Mouse (Mus musculus) right cerebral cortex, postnatal 4 days (tissue): ENCODE data around the gene Negr1.

Source experiments
- DNase-seq: peaks from one replicate; pipeline ENCODE4 v3.0.0-alpha.2; 2022

Gene Negr1

DNA sequence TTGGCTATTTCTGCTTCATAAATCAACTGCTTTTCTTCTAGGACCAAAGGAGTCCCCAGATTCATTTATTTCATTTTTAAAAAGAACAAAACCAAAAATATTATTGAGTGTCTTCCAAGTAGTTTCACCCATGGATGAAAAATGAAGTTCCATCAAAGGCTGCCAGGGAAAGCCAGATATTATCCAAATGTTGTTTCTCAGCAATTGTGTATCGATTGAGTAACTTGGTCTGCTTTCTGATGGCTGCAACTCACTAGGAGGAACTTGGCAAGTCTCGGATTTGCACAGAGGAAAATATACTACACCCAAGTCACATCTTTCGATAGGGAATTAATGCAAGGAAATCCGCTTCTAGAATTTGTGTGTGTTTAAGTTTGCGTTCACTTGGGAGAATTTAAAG lies 363.5 kb downstream of the Negr1 start:
- DNase-seq: no peak

DNA sequence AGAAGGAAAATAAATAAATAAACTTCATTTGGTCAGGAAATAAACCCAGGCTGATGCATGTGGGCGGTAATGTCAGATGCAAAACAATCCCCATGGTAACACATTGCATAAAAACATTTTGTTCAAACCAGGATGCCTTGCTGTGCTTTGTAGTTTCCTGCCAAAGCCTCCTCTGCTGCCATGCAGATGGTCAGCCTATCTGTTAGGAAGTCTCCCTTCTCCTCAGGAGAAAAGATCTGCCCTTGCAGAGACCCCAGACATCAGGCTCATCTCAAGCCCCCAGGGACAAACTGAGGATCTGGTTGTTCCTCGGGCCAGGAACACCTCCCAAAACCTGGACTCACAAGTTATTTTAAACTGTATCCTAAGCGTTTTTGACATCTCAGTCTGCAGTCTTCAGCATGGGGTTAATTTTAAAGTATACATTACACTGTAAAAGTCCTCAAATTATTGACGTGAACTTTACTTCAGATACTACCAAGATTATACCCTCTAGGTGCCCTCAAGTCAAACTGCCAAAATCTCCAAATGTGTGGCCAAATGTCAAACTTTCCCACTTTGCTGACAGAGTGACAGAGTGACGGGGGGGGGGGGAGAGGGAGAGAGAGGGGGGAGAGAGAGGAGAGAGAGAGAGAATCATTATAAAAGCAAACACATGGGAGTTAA lies 366.9 kb downstream of the Negr1 start:
- DNase-seq: no peak

DNA sequence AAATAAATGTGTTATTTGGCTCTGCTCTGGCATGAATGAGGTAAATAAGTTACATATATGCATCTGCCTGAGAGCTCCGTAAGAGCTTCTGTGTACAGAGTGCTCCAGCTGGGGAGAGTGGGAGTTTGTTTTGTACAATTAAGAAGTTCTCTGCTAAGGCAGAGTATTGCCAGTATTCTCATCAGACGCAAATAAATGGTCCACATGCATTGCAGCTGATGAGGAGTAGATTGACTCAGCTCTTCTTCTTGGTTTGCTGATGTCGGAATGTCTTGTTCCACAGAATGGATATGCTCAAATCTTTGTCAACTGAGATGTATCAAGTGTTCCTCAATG lies 367.4 kb downstream of the Negr1 start:
- DNase-seq: no peak

DNA sequence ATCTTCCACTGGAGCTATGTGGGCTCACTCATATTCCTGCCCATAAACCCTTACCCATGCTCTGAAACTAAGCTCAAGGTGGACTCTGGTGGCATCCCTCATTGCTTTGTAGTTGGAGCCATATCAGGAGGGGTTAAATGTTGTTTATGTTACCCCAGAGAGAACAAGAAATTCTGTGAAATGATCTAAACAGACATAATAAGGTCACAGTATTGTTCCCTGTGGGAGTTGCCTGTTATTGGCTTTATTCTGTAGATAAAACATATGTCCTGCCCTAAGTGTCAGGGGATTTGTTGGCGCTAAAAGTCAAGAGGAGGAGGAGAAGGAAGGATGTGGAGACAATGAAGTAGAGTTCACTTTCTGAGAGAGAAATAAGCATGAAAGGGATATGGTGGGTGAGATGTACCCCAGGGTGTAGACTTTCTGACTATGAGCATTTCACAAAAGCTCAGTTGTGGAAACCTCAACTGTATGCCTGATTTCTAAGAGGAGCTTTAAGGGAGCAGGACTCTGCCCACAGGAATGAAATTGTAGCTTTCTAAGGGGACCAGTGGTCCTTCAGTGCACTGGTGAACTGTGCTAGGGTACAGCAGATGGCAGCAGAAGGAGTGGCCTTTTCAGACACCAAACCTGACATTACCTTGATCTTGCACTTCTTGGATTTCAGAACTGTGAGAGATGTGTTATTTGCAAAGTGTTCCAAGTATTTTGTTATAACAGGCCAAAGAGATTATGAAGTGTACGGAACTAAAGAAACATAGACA lies 368.3 kb downstream of the Negr1 start:
- no peak for DNase-seq

DNA sequence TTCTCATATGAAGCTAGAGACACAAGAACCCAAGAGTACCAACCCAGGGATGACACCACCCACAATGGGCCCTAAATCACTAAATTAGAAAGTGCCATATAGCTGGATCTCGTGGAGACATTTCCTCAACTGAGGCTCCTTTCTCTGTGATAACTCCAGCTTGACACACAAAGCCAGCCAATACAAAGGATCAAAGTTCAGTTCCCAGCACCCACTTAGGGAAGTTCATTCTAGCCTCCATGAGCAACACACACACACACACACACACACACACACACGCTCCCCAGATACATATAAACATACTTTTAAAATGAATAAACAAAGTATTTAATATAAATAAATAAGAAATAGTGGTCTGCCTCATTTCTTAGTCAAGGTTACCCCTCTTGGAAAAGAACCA lies 369.4 kb downstream of the Negr1 start:
- DNase-seq: no peak

DNA sequence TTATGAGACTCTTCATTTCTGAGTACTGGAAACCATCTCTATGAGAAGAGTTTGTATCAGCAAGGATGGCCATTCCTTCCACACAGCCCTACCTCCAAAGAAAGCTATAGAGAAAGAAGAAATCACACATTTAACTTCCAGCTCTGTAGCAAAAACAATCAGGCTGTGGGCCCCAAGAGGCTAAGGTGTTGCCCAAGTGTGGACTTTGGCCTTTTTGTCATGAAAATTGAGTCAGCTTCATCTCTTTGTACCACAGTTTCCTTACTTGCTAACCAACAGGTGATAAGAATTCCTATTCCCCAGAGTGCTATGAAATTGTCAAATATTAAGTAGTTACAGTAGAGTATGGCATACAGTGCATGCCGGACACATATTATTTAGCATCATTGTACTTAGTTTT lies 369.9 kb downstream of the Negr1 start:
- no peak for DNase-seq

DNA sequence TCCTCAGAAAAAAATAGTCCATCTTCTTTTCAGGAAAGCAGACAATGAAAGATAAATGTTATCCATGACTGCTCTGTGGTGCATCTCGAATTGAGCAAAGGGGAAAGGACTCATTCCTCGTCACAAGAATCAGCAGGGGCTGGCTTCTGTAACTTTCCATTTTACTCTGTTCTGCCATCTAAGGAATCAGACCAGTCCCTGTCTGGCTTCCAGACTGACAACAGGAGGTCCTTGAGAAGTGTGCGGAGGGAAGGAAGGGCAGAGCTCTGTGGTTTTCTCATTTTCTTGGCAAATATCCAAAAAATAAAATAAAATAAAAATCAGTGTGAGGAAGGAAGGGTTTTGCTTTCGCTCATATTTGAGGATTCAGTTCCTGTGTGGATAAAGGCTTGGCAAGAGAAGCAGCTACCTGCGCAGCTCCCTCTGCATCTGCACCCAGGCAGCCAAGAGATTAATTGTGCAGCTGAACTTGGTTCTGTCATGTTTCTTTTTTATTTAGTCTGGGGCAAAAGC lies 373.2 kb downstream of the Negr1 start:
- no peak for DNase-seq

DNA sequence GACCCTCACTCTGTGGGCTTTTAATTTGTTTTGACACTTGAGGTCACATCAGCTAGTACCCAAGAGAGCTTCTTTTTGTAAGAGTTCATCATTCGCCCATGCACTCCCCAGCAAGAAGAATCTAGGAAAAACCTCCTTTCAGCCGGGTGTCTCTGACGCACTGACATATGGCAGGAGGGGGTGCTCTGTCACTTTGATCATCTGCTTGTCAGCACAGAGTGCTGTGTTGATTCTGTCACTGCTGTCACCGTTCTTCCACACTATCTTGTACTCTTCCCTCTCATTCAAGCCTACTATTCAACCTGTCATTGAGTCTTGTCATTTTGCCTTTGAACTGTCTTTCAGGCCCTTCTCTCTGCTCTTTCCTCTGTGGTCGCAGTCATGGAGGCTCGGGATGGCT lies 385.8 kb downstream of the Negr1 start:
- DNase-seq: no peak

DNA sequence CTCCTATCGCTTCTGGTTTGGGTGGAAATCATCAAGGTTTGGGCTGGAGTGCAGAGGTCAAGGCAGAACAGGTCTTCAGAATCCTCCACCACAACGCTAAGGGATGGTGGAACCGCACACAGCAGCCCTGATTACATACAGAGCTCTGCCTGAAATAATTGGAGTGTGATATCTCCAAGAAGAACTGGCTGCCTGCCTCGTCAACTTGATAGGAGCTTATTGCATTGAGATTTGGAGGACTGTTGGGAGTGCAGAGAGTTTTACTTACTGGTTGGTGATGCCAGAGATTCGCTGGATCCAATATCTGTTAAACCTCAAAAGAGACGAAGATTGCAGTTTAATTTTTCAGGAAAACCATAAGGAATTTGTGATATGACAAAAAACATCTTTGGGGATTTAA lies 391.4 kb downstream of the Negr1 start:
- peak; percentile 30 for DNase-seq

DNA sequence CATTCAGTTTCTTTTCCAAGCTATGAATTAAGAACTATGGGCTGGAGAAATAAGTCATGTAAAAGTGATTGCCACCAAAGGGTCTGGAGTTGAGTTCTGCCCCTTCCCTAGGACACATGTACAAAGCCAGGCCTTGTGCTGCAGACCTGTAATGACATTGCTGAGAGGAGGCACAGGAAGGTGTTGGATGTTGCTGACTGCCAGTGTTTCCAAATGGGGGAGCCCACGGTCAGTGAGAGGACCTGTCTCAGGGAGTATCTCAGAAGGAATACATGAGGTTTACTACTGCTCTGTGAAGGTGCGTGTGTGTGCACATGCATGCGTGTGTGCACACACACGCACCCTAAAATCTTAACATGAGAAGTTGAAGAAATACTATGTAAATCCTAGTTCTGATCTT lies 393.5 kb downstream of the Negr1 start:
- DNase-seq: no peak

DNA sequence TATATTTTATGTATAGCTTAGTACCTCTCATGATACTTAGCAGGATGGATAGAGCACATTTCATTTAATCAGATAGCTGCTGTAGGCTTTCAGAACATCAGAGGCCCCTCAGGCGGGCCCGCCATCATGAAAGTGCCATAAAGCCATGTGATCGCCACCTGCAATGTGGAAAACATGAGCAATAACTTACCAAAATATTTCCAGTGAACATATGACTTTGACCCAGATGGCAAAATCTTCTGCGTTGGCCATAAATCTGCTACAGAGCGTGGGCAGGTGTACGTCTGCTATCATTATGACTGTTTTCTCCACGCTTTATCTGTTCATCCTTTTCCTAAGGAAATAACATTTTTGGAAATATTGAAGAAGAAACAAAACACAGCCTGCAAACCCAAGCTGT lies 397.0 kb downstream of the Negr1 start:
- DNase-seq: no peak

DNA sequence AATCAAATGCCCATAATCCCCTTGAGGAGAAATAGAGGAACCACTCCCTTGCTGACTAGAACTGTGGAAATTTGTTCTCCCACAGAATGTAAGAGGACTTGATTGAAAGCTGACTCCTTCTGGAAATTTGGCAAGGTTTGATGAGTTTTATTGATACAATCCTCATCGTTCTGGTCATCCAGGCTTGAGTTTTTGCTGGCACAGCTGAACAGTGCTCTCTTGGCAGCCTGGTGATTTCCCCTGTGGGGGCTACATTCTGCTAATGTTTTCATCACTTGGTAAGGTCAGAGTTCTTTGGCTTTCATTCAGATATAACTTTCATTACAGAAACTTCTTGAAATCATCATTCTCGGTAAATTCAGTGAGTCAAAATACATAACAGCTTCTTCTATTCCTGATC lies 407.2 kb downstream of the Negr1 start:
- no peak for DNase-seq

DNA sequence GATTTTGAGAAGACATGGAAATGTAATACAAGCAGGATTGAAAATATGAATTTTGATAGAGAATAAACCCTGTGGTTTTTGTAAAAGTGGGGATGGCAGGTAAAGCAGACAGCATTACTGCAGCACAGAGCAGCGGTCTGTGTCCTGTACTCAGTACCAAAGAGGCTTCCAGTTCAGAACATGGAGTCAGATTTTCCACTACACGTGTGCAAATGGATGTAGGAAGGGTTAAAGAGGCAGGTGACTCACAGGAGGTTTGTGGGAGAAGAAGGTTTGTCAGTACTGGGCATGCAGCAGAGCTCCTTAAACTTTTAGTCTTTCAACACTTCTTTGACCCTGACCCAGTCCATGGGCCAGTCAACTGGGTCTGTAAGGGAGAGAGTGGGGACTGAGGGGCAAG lies 409.5 kb downstream of the Negr1 start:
- no peak for DNase-seq

DNA sequence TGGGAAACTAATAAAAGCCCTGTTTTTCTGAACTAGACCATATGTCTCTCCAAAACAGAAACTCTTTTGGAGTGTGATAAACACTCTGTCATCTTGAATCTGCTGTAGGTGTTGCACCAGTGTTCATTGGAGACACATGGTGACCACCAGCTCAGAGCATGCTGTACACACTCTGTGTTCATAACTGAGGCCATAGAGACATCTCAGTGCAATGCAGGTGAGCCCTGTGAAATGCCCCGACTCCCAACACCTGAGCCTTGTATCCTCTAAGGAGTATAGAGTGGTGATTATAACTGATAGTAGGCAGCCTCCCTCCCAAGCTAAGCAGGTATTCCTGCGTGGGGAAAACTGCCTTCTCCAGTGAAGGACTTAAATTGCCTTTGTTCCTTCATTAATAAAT lies 415.2 kb downstream of the Negr1 start:
- no peak for DNase-seq

DNA sequence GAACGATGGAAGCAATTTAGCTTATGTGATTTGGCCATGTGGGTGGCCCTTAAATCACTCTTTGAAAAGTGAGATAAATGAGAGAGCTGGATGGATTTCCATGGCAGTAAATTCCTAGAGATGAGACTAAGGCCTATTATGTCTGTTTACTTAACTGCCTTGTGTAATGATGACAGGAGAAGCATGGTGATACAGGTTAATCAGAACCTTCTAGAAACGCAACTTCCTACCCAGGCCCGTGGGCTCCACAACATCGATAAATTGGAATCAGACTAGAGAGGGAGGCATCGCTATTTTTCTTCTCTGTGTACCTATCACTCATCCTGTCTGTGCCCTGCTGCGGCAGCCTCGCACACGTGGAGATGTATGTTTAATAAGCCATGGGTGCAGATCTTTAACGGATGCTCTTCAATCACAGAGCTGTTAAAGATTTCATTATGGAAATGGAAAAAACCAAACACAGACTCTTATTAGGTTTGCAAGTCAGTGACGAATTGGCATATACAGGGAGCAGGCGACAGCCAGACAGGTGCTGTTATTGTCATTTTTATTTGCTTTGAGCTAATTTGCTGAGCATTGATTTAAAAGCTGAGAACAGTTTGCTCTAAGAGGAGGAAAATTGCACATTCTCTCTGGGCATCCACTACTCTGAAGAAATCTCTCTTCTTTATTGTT lies 418.6 kb downstream of the Negr1 start:
- no peak for DNase-seq

DNA sequence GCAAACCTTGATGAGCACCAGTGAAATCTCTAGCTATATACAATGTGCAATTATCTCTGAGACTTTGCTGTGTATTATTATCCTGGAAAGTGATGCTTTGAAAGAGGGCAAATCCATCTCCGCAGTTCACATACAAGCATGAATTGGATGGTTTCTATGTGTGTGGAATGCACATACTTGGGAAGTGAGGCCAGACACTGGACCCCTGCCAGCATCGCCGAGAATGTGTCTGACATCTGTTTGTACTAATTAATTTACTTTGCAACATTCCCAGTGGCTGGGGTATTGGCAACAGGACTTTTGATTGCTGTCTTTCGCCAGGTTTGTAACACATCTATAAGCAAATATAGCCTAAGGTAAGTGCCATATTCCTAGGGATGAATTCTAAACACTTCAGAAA lies 420.5 kb downstream of the Negr1 start:
- DNase-seq: peak; percentile 50

DNA sequence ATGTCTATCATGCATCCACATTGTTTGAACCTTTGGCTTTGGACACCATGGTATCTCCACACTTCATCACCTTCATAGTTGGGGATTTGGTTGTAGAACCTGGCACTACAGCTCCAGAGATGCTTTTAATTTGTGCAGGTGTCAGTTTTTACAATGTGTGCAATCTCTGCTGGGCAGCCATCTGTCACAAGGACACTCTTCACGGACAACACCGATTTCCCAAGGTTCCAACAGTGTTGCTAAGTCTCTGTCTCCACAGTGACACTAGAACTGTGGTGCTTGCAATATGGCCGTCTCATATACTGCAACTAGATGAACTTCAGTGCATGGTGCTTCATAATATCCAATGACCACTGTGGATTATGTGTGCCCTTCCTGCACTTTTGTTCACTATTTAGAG lies 425.5 kb downstream of the Negr1 start:
- DNase-seq: no peak

DNA sequence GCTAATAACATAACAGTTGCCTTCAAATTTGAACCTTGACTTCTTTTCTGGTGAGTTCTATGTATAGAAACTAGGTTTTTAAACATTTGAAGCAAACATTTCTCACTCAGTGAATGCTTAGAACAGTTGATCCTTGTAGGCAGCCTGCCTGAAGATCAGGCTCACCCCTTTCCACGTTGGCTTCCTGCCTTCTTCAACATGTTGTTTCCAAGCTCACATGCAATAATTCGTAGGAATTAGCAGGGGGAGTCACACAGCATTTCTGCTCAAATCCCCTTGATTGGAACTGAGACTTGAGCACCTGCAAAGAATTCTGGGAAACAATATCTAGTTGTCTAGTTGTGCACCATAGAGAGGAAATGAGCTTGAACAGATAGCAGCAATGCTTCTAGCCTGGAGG lies 430.6 kb downstream of the Negr1 start:
- DNase-seq: no peak

DNA sequence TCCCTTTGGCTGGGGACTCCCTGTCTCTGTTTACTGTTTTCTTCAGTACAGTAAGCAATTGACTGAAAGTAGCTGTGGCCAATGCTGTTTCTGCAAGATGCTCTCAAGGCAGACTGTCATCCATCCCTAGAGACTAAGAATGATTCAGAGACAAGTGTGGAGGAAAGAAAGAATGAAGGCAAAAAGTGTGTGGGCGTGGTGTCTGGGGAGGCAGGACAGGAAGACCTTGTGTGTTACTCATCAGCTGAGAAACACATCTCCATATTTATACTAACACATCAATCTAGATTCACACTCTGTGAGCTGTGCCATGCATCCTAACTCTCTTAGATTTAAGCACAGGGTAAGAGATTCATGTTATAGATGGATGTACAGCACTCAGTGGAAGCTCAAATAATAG lies 431.2 kb downstream of the Negr1 start:
- DNase-seq: no peak

DNA sequence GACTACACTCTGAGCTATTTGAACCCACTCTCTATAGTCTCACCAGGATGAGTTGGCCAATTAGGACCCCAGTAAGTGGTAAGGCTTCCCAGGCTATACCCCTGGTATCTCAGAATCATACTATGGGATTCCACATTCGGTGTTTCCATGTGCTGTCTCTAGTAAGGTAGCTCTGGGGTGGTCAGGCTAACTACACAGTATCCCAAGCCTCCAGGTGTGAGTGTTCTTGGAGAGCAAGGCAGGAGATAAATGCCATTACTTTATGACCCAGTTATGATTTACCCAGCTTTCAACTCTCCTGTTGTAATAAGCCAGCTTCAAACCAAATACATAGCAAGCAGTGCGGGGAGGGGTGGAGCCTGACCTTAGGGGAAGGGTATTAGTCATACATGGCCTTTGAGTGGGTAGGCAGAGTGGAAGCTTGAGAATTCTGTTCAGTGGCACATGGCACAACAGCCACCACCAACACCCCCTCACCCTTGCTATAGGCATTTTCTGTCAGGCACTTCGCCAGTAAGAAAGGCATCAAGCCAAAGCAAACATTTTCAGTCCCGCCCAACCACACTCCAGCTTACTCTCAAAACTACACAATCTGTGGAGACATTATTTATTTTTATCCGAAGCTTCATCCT lies 437.7 kb downstream of the Negr1 start:
- DNase-seq: peak; percentile 14

DNA sequence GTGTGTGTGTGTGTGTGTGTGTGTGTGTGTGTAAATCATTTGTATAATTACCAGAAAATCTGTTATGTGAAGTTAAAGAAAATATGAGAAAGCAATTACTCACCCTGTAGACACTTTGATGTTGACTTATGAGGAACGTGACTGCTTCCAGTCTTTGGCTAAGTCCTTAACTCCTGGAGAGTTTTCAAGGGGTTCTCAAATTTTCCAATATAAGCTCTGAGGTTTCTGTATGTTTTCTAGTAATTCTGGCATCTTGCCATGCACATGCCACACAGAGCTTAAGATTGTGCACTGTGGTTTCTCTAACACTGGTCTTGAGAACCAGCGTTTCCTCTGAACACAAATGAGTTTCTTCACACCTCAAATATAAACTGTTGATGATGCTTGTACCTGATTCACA lies 460.0 kb downstream of the Negr1 start:
- no peak for DNase-seq

DNA sequence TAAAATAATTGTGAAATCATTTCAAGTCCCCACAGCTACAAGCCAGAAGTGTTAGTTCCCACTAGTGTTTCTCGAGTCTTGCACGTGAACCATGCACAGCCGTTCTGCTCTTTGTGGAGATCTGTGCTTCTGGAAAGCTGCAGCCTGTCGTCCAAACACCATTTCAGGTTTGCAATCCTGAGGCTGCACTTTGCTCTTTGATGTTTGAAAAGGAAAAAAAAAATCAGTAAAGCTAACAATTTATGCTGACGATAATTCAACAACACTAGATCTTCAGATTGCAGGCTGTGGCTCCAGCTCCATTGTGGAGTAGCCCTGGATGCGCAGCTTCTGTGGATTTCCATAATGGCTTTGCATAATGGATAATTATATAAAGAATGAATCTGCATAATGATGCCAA lies 463.0 kb downstream of the Negr1 start:
- DNase-seq: no peak

DNA sequence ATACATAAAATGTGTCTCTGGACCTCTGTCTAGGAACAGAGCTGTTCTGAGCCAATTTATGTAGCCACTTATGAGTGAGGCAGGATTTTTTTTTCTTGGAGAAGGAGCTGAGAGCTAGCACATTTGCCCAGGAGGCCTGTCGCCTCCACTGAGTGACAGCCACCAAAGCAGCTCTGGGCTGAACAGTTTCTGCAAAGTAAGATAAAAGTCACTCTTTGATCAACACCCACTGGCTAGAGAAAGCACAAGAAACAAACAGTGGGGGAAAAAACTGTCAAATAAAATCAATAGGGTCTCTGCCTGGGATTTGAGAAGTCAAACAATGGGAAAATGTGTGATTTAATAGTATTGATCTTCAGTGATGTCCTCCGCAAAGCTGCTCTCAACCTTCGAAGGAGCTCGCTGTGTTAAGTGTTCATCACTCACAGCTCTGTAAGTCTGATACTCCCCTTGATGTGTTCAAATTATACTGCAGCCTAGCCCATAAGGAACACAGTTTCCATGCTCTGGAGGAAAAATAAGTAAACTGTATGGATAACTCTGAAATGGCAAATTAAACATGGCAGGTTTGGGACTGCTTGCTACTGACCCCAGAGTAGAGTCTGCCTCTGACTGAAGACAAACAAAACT lies 470.0 kb downstream of the Negr1 start:
- no peak for DNase-seq
